Mouse (Mus musculus): ENCODE results near the gene Arhgef17.
A peak's percentile ranks its signal among the peaks of the same experiment; 100 is the strongest.
"Not testable (repeated sequence)": the region's sequence is repeated elsewhere in the genome, so short reads cannot be mapped to it uniquely, and the experiment has no call there.

Arhgef17 gene

DNA sequence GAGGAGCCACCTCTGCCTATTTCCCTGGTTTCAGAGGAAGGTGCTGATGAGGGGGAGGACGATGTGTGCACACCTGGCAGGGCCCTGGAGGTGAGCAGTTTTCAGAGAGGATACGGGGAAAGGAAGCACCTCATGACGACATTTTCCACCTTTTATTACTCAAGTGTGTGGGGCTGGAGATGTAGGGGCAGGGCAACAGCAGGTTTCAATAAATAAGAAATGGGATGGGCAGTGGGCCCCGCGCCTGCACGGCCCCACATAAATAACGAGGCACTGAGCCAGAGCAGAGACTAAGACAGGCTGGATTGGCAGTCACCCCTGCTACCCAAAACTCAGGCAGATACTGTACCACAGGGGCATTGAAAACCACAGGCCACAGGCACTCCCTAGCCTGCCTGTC, 85.9 kb downstream of the Arhgef17 start:
- DNase-seq (ENCODE audit: low spot score in 2 of 2) = not testable (repeated sequence)

DNA sequence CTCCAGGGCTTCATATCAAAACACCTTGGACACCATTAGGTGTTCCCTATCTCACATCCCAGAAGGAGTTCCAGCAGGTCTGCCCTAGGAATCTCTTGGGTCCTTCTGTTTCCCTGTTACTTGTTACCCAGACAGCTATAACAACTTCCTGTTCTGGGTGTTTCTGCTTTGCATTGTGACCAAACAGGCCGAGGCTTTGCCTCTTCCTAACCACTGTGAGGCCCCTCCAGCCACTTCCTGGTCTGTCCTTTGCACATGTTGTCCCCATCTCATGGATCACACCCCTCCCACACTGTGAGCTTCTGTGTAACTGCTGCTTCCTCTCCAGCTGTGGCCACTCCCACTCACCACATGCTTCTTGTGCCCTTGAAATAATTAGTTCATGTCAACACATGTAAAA, 86.5 kb downstream of the Arhgef17 start:
- peak; percentile 13 to 39 for DNase-seq (ENCODE audit: low spot score in 2 of 2)

- DNase-seq (ENCODE audit: low spot score in 2 of 2) = no peak
Measured at GRCm38 (mm10) chr7:100845026-100845400, 86.9 kb downstream of the Arhgef17 start.

- no peak for DNase-seq (ENCODE audit: low spot score in 2 of 2)
Measured at GRCm38 (mm10) chr7:100844385-100845025, 87.4 kb downstream of the Arhgef17 start.

- DNase-seq (ENCODE audit: low spot score in 2 of 2) = no peak
Measured at GRCm38 (mm10) chr7:100843866-100844265, 88.0 kb downstream of the Arhgef17 start.

GRCm38 (mm10) chr7:100842175-100842574, 89.7 kb downstream of the Arhgef17 start:
- DNase-seq (ENCODE audit: low spot score in 2 of 2) = no peak

- no peak for DNase-seq (ENCODE audit: low spot score in 2 of 2)
Measured at GRCm38 (mm10) chr7:100841608-100842007, 90.3 kb downstream of the Arhgef17 start.

DNA sequence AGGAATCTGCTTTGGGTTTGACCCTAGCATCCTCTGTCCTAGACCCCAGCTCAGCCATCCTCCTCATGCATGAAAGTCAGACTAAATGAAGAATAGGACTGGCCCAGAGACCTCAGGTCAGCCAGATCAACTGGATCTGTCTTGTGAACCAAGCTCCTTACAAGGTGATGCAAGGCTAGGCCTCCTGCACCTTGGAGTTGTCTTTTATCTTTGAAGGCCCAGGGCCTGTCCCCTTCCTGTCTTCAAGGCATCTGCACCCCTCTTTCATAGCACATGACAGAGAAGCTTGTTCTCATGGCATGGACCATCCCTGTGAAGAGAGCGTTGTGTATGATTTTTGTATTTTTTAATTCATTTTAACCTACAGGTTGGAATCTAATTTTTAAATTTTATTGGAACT, 91.0 kb downstream of the Arhgef17 start:
- no peak for DNase-seq (ENCODE audit: low spot score in 2 of 2)

DNA sequence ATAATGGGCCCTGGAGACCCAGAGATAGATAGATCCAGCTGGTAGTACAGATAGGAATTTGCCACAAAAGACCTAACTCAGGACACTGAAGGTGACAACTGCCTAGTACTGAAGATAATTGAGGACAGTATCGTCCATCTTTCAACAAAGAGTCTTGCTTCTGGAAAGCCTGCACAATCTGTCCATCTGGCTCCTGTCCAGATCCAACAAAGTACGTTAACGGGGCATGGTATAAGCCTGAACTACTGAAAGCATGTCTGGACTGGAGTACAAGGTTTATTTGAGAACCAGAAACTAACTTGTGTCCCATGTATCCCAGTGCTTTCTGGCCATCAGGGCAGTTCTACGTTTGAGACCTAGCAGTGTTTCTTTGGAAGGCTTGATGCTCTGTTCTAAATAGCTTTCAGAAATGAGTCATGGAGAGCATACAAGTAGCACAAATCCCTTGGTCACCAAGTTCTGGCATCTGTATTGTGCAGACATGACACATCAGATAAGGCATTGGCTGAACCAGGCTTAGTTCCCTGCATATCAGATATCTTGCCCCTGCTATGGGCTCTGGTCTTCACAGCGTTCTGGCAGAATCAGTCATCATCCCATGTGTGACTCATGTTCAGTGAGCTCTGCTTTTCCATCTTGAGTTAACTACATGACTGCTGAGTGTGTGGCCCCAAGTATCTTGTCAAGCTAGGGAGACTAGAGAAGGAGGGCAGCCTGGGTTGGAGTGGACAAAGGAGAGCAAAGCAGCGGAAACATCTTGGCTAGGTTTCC, 92.1 kb downstream of the Arhgef17 start:
- DNase-seq (ENCODE audit: low spot score in 2 of 2) = peak in 1 of 2 experiments; percentile 12

DNA sequence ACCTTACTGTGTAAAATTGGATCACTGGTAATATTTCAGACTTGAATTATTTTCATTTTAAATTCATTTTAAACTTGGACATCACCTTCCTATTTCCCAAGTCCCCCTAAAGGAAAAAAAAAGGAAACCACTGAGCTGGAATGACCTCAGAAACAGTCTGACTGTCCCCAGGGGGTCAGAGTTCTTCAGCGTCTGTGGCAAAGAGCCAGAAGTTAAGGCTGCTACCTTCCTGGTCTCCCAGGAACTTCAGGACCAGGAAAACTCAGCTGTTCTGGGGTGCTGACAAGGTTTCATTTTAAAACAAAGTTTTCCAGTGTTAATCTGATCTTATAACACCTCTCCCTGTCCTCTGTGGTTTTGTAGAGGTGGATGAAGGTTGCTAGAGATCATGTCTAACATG, 94.2 kb downstream of the Arhgef17 start:
- DNase-seq (ENCODE audit: low spot score in 2 of 2) = no peak

- no peak for DNase-seq (ENCODE audit: low spot score in 2 of 2)
Measured at GRCm38 (mm10) chr7:100836657-100837056, 95.2 kb downstream of the Arhgef17 start.

- no peak for DNase-seq (ENCODE audit: low spot score in 2 of 2)
Measured at GRCm38 (mm10) chr7:100835711-100836110, 96.2 kb downstream of the Arhgef17 start.

DNA sequence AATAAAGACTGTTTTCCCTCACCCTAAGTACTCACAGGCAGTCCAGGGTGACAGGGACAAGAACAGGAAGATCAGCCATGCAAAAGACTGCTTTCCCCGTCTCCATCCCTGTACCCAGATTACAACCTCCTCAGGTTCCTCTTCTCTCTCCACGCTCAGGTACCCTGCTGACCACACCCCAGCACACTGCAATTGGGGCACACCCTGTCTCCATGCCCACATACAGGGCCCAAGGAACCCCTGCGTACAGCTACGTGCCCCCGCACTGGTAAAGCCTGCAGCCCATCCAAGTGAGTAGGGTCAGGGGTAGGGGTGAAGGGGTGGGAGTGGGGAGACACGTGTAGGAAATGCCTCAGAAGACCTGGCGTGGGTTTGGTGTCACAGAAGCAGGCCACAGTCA, 96.7 kb downstream of the Arhgef17 start:
- no peak for DNase-seq (ENCODE audit: low spot score in 2 of 2)

GRCm38 (mm10) chr7:100833859-100834258, 98.0 kb downstream of the Arhgef17 start:
- no peak for DNase-seq (ENCODE audit: low spot score in 2 of 2)

GRCm38 (mm10) chr7:100828549-100828948, 103.4 kb downstream of the Arhgef17 start:
- DNase-seq (ENCODE audit: low spot score in 2 of 2) = no peak

- DNase-seq (ENCODE audit: low spot score in 2 of 2) = no peak
Measured at GRCm38 (mm10) chr7:100824661-100825060, 107.2 kb downstream of the Arhgef17 start.

All from urinary bladder, postnatal 36 days (tissue).